Mouse (Mus musculus) left cerebral cortex, adult 18-20 months (tissue): Measurements from ENCODE around the gene Ing2. TPM values are rescaled to one million over a fixed set of nuclear protein-coding genes. Genes with fewer than 3 reads are reported as not detected.

ENCODE experiments used
- total RNA-seq, 2 experiments: library from RNA; stranded (reverse); gene quantifications; 2 replicates each; pipeline ENCODE4 v1.2.3; 2021

Ing2 gene
- total RNA-seq, 2 experiments from 2014 or later: 53.2 to 53.6 TPM

Other genes with a start within 250 kb of the Ing2 start
- 10 to 100 TPM; 77.8 to 80.3 TPM for gene Stox2, start 229.2 kb downstream of the Ing2 start, total RNA-seq
- gene Trappc11, start 142.1 kb downstream of the Ing2 start, total RNA-seq: 10 to 100 TPM; 53.0 to 56.1 TPM
- 10 to 100 TPM; 33.3 to 37.7 TPM for gene Rwdd4a, start 141.9 kb downstream of the Ing2 start, total RNA-seq
- gene Cdkn2aip, start 38.4 kb upstream of the Ing2 start, total RNA-seq: 10 to 100 TPM; 18.5 to 20.8 TPM
- gene Cldn24, start 146.6 kb upstream of the Ing2 start, total RNA-seq: not detected
- gene Cldn22, start 148.9 kb upstream of the Ing2 start, total RNA-seq: 1 to 10 TPM in 1 of 2 experiments, under 1 TPM in 1; 0.63 to 1.3 TPM